Comparison of ENCODE assay signal across 8 mouse cellular contexts in the genomic region with DNA sequence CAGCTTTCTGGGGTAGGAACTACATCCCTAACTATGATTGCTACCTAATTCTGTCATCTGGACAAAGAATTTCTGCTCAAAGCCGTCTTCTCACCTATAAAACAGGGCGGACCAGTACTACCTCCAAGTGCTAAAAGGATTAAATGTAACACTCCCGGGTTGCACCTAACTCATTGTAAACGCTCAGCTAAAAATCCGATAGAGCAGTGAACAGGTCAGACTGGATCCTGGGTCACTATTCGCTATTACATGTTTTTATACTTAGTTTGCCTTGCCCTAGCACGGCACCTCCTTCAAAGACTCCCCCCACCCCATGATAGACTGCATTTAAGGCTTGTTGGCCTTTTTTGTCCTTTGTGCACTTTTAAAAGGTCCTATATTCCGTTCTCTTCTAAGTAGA. TPM values are rescaled to one million over a fixed set of nuclear protein-coding genes. Genes with fewer than 3 reads are reported as not detected.
DNase-seq lines count a peak whose midpoint lies in the region; ATAC-seq and TF ChIP-seq lines count a peak whose summit lies in the region.

No protein-coding gene starts in this region.

- no peak for DNase-seq in heart, postnatal 10 days
- DNase-seq in forebrain, embryonic 14.5 days (ENCODE audit: low spot score): no peak
- no peak for DNase-seq in liver, embryonic 14.5 days (ENCODE audit: low read depth in 3 of 3, low spot score in 3 of 3)
- DNase-seq in cerebellum, postnatal 14 days: no peak
- DNase-seq in embryo, embryonic 10 days (ENCODE audit: low spot score): no peak
- DNase-seq in cerebellum, postnatal 10 days: no peak

- 4% methylated on average over 8 of the region's 8 CpGs for WGBS in heart, embryonic 11.5 days (ENCODE audit: insufficient replicate concordance)
- 5% methylated on average over 8 of the region's 8 CpGs for WGBS in forebrain, embryonic 14.5 days
- 16% methylated on average over 8 of the region's 8 CpGs for WGBS in liver, embryonic 14.5 days (ENCODE audit: insufficient replicate concordance)

- peaks cover 22% of the 10 kb centered on the region for H3K4me1 ChIP-seq in heart, embryonic 11.5 days (ENCODE audit: control insufficient read depth, insufficient read depth, low read length)
- peaks cover 11% of the 10 kb centered on the region for H3K4me1 ChIP-seq in forebrain, embryonic 14.5 days (ENCODE audit: control insufficient read depth, insufficient read depth, low read length)
- peaks cover 24 to 44% of the 10 kb centered on the region in 2 experiments for H3K4me1 ChIP-seq in liver, embryonic 14.5 days (replicated peaks; ENCODE audit: control insufficient read depth in 2 of 2, insufficient read depth in 2 of 2, low read length in 1 of 2)

- H3K79me3 ChIP-seq in C2C12 (ENCODE audit: low read depth): peaks cover 62% of the 10 kb centered on the region

- no peaks in the 10 kb centered on the region for H3K27me3 ChIP-seq in heart, embryonic 11.5 days (ENCODE audit: control insufficient read depth, insufficient read depth, low read length)
- no peaks in the 10 kb centered on the region for H3K27me3 ChIP-seq in C2C12 (ENCODE audit: control insufficient read depth, insufficient read depth, insufficient read length)
- H3K27me3 ChIP-seq in forebrain, embryonic 14.5 days (replicated peaks; ENCODE audit: control insufficient read depth, insufficient read depth, low read length): no peaks in the 10 kb centered on the region
- H3K27me3 ChIP-seq in liver, embryonic 14.5 days (ENCODE audit: control insufficient read depth, insufficient read depth, low read length): no peaks in the 10 kb centered on the region

- H3K9ac ChIP-seq in heart, embryonic 11.5 days (ENCODE audit: low read depth, low read length): peak overlapping the region; percentile 85
- H3K9ac ChIP-seq in forebrain, embryonic 14.5 days (ENCODE audit: low read length): peak overlapping the region; percentile 95
- H3K9ac ChIP-seq in liver, embryonic 14.5 days (replicated peaks): peak overlapping the region; percentile 99

- peaks cover 2% of the 10 kb centered on the region; the same call in 1 of the 2 replicates for H3K36me3 ChIP-seq in heart, embryonic 11.5 days (ENCODE audit: control insufficient read depth, insufficient read depth, low read length)
- H3K36me3 ChIP-seq in C2C12 (ENCODE audit: control insufficient read depth, insufficient read depth): peaks cover 33% of the 10 kb centered on the region
- no peaks in the 10 kb centered on the region for H3K36me3 ChIP-seq in forebrain, embryonic 14.5 days (ENCODE audit: control insufficient read depth, insufficient read depth, low read length)
- peaks cover 42% of the 10 kb centered on the region for H3K36me3 ChIP-seq in liver, embryonic 14.5 days (replicated peaks; ENCODE audit: control insufficient read depth, insufficient read depth, low read depth)

- peaks cover 65% of the 10 kb centered on the region for H3K79me2 ChIP-seq in C2C12 (ENCODE audit: control insufficient read depth, insufficient read depth)

- no peak for TF ChIP-seq EP300 in liver, embryonic 14.5 days (IDR thresholded peaks at IDR 0.05; ENCODE audit: low read depth)

- peak overlapping the region; percentile 25 for H3ac ChIP-seq in C2C12 (ENCODE audit: control insufficient read depth, insufficient read length, low read depth)

- TF ChIP-seq CTCF in C2C12 (IDR thresholded peaks at IDR 0.05; ENCODE audit: control insufficient read depth, insufficient read depth, insufficient read length): no peak
- TF ChIP-seq CTCF in liver, embryonic 14.5 days (IDR thresholded peaks at IDR 0.05; ENCODE audit: low read depth): no peak

- H3K27ac ChIP-seq in heart, embryonic 11.5 days (ENCODE audit: low read depth, low read length): peak overlapping the region; percentile 86; the same call in 1 of the 2 replicates
- H3K27ac ChIP-seq in forebrain, embryonic 14.5 days (ENCODE audit: low read depth, low read length): no peak overlapping the region
- H3K27ac ChIP-seq in liver, embryonic 14.5 days: peak overlapping the region; percentile 87

- H3K9me3 ChIP-seq in heart, embryonic 11.5 days (replicated peaks; ENCODE audit: control insufficient read depth, low read length): no peaks in the 10 kb centered on the region
- H3K9me3 ChIP-seq in forebrain, embryonic 14.5 days (replicated peaks; ENCODE audit: control insufficient read depth, low read length): no peaks in the 10 kb centered on the region
- no peaks in the 10 kb centered on the region for H3K9me3 ChIP-seq in liver, embryonic 14.5 days (ENCODE audit: control insufficient read depth, low read length)

- peak overlapping the region; percentile 85 for H3K4me2 ChIP-seq in heart, embryonic 11.5 days
- H3K4me2 ChIP-seq in forebrain, embryonic 14.5 days (ENCODE audit: low read length): peak overlapping the region; percentile 64
- H3K4me2 ChIP-seq in liver, embryonic 14.5 days (ENCODE audit: low read depth): peak overlapping the region; percentile 63

- intact Hi-C loops in heart, postnatal 10 days (cut with DNase I): loop anchor here (2.0 kb wide), 1 partner anchor 114 kb away; no protein-coding TSS in a partner anchor

- H3K4me3 ChIP-seq in heart, embryonic 11.5 days (ENCODE audit: low read depth, low read length): peak overlapping the region; percentile 94
- peak overlapping the region; percentile 84 for H3K4me3 ChIP-seq in C2C12 (ENCODE audit: insufficient read depth, poor library complexity, severe bottlenecking)
- peak overlapping the region; percentile 93 for H3K4me3 ChIP-seq in forebrain, embryonic 14.5 days (ENCODE audit: low read depth, low read length)
- peak overlapping the region; percentile 98 to 99 for H3K4me3 ChIP-seq in liver, embryonic 14.5 days (ENCODE audit: insufficient read depth in 1 of 2, low read depth in 2 of 2, low read length in 2 of 2)

- no peak for ATAC-seq in heart, embryonic 11.5 days (replicated peaks; ENCODE audit: insufficient number of reproducible peaks, low FRiP score, low TSS enrichment)
- no peak for ATAC-seq in forebrain, embryonic 14.5 days
- no peak for ATAC-seq in liver, embryonic 14.5 days (ENCODE audit: insufficient read depth)

TF ChIP-seq in C2C12, 6 proteins besides CTCF, POLR2A, EP300 and RAD21:
- TF ChIP-seq MYOD1 (IDR thresholded peaks at IDR 0.05; ENCODE audit: control insufficient read depth, insufficient read length, low read depth) (no peak), FOSL1 (IDR thresholded peaks at IDR 0.05; ENCODE audit: insufficient read depth, low read length, poor library complexity, severe bottlenecking) (no peak), MYOG (IDR thresholded peaks at IDR 0.05; ENCODE audit: control insufficient read depth, extremely low read depth, insufficient read length) (no peak), CEBPB (IDR thresholded peaks at IDR 0.05; ENCODE audit: low read depth) (no peak), MAX (IDR thresholded peaks at IDR 0.05) (no peak), USF1 (IDR thresholded peaks at IDR 0.05; ENCODE audit: low read depth) (no peak)

RNA-seq across cellular contexts. Expression of gene Nudt4, which starts 1.6 kb away (rescaled TPM):
- 134 and 147 TPM in 2 replicates for polyA plus RNA-seq in heart, embryonic 11.5 days (2014; fragmentation: Nextera tagmentation; extraction: Ambion mirVana)
- 100 to 1,000 TPM; 215 to 280 TPM for total RNA-seq in heart, postnatal 10 days (2021)
- 41.2 TPM for polyA plus RNA-seq in C2C12 (2012; fragmentation: generic; extraction: Trizol)
- polyA plus RNA-seq in forebrain, embryonic 14.5 days (2014; fragmentation: Nextera tagmentation; extraction: Ambion mirVana): 79.8 and 85.0 TPM in 2 replicates
- 30.0 and 49.7 TPM in 2 replicates for polyA plus RNA-seq in liver, embryonic 14.5 days (2012; rRNA removed)
- 95.5 and 106 TPM in 2 replicates for polyA plus RNA-seq in liver, embryonic 14.5 days (2014; fragmentation: Nextera tagmentation; extraction: Ambion mirVana)

RNA-seq across cellular contexts. Expression of gene Ube2n, which starts 47.5 kb away (rescaled TPM):
- polyA plus RNA-seq in heart, embryonic 11.5 days (2014; fragmentation: Nextera tagmentation; extraction: Ambion mirVana): 319 and 322 TPM in 2 replicates
- 100 to 1,000 TPM; 118 to 134 TPM for total RNA-seq in heart, postnatal 10 days (2021)
- 168 TPM for polyA plus RNA-seq in C2C12 (2012; fragmentation: generic; extraction: Trizol)
- 423 and 444 TPM in 2 replicates for polyA plus RNA-seq in forebrain, embryonic 14.5 days (2014; fragmentation: Nextera tagmentation; extraction: Ambion mirVana)
- 50.1 and 78.2 TPM in 2 replicates for polyA plus RNA-seq in liver, embryonic 14.5 days (2012; rRNA removed)
- polyA plus RNA-seq in liver, embryonic 14.5 days (2014; fragmentation: Nextera tagmentation; extraction: Ambion mirVana): 134 and 137 TPM in 2 replicates
